Mouse (Mus musculus) testis, adult 2 months (tissue): Measurements from ENCODE around the gene Prox1.

ENCODE experiments used
- CTCF ChIP-seq: fragments of 200-500 bp; IDR thresholded peaks from 2 replicates; pipeline ENCODE4 v1.5.1; 2012; ENCODE audit warnings: low read depth, mild to moderate bottlenecking, inconsistent platforms, low read length, moderate library complexity; ENCODE audit not compliant: control insufficient read depth, insufficient read depth, insufficient replicate concordance
- POLR2A ChIP-seq: fragments of 200-500 bp; IDR thresholded peaks from 2 replicates; pipeline ENCODE4 v1.6.1; 2012; ENCODE audit warnings: low read depth, mild to moderate bottlenecking, inconsistent platforms, low read length, moderate library complexity; ENCODE audit not compliant: control insufficient read depth

DNA sequence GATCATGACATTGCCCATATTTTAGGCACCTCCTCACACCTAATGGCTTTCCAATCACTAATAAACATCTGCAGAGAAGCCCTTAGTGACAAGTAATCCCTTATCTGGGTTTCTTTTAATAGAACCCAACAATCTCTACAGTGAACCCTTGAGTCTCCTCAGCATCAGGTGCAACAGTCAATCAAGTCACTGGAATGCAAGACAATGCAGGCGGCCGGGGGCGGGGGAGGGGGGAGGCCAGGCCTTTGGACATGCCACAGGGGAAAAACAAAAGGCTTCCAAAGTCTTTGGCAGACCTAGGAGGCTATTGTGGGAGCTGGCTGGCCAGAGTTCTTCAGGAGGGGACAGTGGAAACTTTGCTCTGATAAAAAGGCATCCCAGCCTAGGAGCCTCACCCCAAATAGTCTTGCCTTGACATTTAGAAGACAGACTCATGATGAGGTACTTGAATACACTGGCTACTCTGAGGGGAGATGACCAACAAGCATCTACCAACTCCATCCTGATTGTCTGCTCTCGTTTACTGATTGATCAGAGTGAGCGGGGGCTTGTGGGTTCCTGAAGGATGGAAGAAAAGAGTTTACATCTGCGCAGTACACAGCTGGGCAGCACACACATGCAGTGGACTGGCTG is 43.2 kb downstream of the Prox1 start:
- TF ChIP-seq POLR2A: no peak
- TF ChIP-seq CTCF: no peak
